Mouse (Mus musculus): ENCODE data around the gene Smoc1. TPM values are rescaled to one million over a fixed set of nuclear protein-coding genes. Genes with fewer than 3 reads are reported as not detected.

Gene Smoc1
- polyA plus RNA-seq, 1 experiment, result 0.38 TPM

DNA sequence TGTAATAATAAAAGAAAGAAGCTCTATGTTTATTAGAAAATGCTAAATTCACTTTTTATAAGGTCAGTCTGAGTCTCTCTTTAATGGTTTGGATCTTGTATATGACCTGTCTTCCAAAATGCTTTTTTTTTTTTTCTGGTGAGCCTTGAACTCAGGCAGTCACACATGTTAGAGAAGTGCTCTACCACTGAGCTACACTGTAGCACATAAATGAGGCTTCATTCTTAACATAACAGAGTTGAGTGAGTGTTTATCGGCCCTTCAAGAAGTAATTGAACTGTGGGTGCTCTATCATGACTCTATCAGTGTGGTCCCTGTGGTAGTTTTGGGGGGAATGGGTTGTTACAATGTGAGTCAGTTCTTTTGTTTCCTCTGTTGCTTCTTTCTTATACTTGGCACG is 167.4 kb downstream of the Smoc1 start:
- TF ChIP-seq POLR2A (IDR thresholded peaks at IDR 0.05; ENCODE audit: borderline replicate concordance, low read depth, low read length) (no peak), CTCF (IDR thresholded peaks at IDR 0.05; ENCODE audit: low read depth, low read length) (no peak)
- Histone ChIP-seq H3K27ac (ENCODE audit: insufficient read depth, low read depth, low read length) (no peak overlapping the region), H3K4me3 (ENCODE audit: insufficient read depth, low read length) (no peak overlapping the region)

DNA sequence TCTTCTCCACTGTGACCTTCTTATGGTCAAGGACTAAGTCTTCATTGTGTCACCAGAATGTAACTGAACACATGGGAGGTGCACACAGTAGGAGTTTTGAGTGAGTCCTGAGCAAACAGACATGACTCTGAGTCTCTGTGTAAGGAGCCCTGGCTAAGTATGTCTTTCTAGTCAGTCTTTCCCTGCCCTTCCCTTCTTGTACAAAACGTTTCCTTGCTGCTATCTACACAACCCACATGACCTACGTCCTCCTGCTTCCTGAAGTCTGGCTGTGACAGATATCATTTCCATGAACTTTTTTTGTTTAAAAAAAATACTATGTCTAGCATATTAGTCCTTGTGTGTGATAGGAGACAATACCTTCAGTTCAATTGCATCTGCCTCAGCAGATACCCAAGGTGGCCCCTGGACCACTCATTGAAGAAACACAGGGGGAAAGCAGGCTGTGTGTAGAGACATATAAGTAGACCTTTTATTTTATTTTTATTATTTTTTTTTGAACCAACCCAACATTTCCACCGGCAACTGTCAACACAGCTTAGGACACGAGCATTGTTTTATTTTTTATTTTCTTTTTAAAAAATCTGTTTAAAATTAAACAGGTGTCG is 171.0 kb downstream of the Smoc1 start:
- Histone ChIP-seq H3K27ac (ENCODE audit: insufficient read depth, low read depth, low read length) (no peak overlapping the region), H3K4me3 (ENCODE audit: insufficient read depth, low read length) (no peak overlapping the region), H3K4me1 (ENCODE audit: control insufficient read depth, insufficient read depth, low read length) (no peaks in the 10 kb centered on the region)
- TF ChIP-seq CTCF (IDR thresholded peaks at IDR 0.05; ENCODE audit: low read depth, low read length), result no peak
- no peak for TF ChIP-seq POLR2A (IDR thresholded peaks at IDR 0.05; ENCODE audit: borderline replicate concordance, low read depth, low read length)

More for the DNA sequence above, 167.4 kb downstream of the Smoc1 start:
- H3K4me1 ChIP-seq (ENCODE audit: control insufficient read depth, insufficient read depth, low read length), result no peaks in the 10 kb centered on the region

DNA sequence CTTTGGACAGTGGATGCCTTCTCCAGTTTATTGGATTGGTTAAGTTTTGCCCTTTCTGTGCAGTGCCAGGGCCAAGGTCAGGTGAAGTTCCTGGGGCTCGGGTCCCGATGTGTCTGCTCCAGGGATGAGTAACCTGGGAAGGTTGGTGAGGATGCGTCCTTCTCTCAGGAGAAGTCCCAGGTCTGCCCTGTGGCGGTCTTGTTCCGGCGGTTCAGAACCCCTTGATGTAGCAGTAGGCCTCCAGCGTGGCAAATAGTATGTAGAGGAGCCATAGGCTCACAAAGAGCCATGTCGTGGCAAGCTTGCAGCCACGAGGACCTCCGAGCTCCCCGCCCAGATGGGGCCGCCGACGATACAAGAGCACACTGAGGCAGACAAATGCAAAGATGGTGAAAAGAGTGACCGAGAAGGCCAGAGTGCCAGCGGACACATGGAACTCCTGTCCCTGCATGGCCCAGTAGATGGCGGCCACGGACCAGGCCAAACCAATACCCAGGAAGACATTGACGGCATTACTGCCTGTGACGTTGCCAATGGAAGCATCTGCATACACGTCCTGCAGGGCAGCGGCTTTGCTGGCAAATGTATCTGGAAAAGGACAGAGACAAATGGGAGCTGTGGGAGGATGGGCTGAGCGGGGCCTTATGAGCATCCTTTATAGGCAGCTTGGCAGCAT is 172.8 kb downstream of the Smoc1 start:
- H3K4me1 ChIP-seq (ENCODE audit: control insufficient read depth, insufficient read depth, low read length), result no peaks in the 10 kb centered on the region
- H3K27ac ChIP-seq (ENCODE audit: insufficient read depth, low read depth, low read length), result no peak overlapping the region
- H3K4me3 ChIP-seq (ENCODE audit: insufficient read depth, low read length), result no peak overlapping the region
- TF ChIP-seq POLR2A (IDR thresholded peaks at IDR 0.05; ENCODE audit: borderline replicate concordance, low read depth, low read length), result no peak
- TF ChIP-seq CTCF (IDR thresholded peaks at IDR 0.05; ENCODE audit: low read depth, low read length), result no peak; the same call in none of the 2 replicates

DNA sequence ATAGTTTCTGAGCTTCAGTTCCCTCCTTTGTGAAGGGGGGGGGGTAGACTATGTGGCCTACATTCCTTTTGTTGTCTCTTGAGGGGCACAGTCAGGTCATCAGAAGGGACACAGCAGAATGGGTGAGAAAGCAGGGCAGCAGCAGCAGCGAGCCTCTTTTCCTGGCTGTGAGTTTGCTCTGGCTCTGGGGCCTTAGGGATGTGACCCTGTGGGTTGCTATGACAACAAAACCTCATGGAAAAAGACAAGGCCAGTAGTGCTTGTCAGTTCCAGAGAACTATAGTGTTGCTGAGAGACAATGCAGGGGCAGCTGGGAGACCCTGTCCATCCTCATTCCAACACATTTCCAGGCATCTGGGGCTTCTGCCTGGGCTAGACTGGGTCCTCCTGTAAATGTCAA is 176.6 kb downstream of the Smoc1 start:
- TF ChIP-seq CTCF (IDR thresholded peaks at IDR 0.05; ENCODE audit: low read depth, low read length) (no peak), POLR2A (IDR thresholded peaks at IDR 0.05; ENCODE audit: borderline replicate concordance, low read depth, low read length) (no peak)
- no peak overlapping the region for H3K27ac ChIP-seq (ENCODE audit: insufficient read depth, low read depth, low read length)
- H3K4me3 ChIP-seq (ENCODE audit: insufficient read depth, low read length), result no peak overlapping the region
- H3K4me1 ChIP-seq (ENCODE audit: control insufficient read depth, insufficient read depth, low read length), result no peaks in the 10 kb centered on the region

DNA sequence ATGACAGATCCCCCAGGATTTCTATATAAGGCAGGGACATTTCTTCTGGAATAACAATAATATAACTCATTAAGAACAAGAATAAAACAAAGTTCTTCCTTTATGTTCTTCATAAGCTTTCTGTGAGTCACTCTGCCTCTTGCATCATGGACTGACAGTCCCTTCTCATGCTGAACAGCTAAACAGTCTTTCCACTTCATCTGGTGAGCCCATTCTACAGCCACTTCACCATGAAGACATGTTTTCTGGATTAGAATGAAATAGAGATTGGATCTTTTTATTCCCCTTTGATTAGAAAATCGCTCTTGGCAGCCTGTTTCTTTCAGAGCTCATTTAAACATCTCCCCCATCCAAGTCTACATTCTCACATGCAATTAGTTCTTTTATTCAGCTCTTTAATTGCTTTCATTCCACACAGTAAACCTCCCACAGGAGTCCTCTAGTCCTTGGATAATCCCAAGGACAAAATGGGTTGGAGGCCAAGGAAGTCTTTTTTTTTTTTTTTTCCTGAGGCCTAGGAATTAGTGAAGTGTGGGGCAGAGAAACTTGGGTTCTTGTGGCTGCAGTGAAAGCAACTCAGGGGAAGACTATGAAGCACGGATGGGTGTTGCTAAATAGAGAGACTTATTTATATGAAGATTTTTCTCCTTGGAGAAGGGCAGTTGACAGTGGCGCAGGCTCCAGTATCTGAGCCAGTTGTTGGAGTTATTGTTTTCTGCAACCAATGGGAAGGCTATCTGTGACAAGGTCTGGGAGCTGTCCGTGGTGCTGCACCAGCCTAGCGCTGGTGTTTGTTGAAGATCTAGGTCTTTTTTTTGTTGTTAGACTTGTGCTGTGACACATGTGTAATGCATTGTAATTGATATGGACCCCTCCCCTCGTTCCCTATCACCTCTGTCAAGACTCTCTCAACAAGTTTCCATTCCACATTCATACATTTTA is 179.3 kb downstream of the Smoc1 start:
- no peak overlapping the region for H3K4me3 ChIP-seq (ENCODE audit: insufficient read depth, low read length)
- no peak for TF ChIP-seq POLR2A (IDR thresholded peaks at IDR 0.05; ENCODE audit: borderline replicate concordance, low read depth, low read length)
- TF ChIP-seq CTCF (IDR thresholded peaks at IDR 0.05; ENCODE audit: low read depth, low read length), result no peak
- no peaks in the 10 kb centered on the region for H3K4me1 ChIP-seq (ENCODE audit: control insufficient read depth, insufficient read depth, low read length)
- H3K27ac ChIP-seq (ENCODE audit: insufficient read depth, low read depth, low read length), result no peak overlapping the region

DNA sequence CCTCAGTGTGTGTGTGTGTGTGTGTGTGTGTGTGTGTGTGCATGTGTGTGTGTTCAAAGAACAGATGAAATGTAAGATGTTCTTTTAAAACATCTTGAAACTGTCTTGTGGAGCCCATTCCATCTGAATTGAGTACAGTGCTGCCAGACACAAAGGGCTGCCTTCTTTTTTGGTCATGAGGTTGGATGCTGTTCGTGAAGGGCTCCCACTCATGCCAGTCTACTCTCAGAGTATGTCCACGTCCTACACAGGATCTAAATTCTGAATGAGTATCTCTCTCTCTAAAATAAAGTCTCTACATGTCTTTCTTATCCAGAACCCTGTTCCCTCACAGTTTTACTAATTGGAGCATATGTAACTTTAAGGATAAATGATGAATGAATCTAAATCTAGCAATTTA is 182.0 kb downstream of the Smoc1 start:
- H3K27ac ChIP-seq (ENCODE audit: insufficient read depth, low read depth, low read length), result no peak overlapping the region
- TF ChIP-seq POLR2A (IDR thresholded peaks at IDR 0.05; ENCODE audit: borderline replicate concordance, low read depth, low read length), result no peak
- no peak for TF ChIP-seq CTCF (IDR thresholded peaks at IDR 0.05; ENCODE audit: low read depth, low read length)

DNA sequence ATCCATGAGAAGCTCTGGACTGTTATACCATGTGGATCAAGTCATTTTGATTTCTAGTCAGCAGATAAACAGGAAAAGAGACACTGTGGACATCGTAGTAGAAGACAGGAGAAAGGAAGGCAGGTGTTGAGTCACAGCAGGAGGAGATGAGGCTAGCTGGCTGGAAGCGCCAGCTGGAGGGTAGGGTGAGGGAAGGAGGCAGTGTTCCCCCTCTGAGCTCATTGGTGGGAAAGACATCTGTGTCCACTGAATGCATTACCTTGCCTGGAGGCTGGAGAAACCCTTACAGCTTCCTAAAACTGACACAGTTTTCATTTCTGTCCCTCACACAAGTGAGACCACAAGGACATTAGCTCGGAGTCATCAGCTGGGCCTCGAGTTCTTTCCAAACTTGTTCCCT is 192.7 kb downstream of the Smoc1 start:
- no peak for TF ChIP-seq POLR2A (IDR thresholded peaks at IDR 0.05; ENCODE audit: borderline replicate concordance, low read depth, low read length)
- no peak for TF ChIP-seq CTCF (IDR thresholded peaks at IDR 0.05; ENCODE audit: low read depth, low read length)
- no peaks in the 10 kb centered on the region for H3K4me1 ChIP-seq (ENCODE audit: control insufficient read depth, insufficient read depth, low read length)
- H3K27ac ChIP-seq (ENCODE audit: insufficient read depth, low read depth, low read length), result no peak overlapping the region
- H3K4me3 ChIP-seq (ENCODE audit: insufficient read depth, low read length), result no peak overlapping the region

More for the DNA sequence above, 182.0 kb downstream of the Smoc1 start:
- H3K4me1 ChIP-seq (ENCODE audit: control insufficient read depth, insufficient read depth, low read length), result no peaks in the 10 kb centered on the region
- no peak overlapping the region for H3K4me3 ChIP-seq (ENCODE audit: insufficient read depth, low read length)

DNA sequence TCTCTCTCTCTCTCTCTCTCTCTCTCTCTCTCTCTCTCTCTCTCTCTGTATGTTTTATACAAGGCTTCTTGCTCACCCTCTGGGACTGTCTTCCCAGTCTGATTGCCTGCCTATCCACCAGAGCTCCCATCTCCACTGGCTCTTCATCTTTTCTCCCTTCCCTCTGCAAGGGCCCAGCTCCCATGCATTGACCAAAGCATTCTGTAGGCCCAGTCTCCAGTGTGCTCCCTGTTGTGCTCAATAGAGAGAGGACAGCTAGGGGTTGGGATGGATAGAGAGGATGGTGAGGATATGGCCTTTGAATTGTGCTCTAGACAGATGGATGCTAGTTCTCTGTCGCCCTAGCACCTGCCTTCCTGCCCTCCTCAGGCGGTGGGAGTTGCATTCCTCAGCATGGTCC is 196.7 kb downstream of the Smoc1 start:
- no peaks in the 10 kb centered on the region for H3K4me1 ChIP-seq (ENCODE audit: control insufficient read depth, insufficient read depth, low read length)
- H3K4me3 ChIP-seq (ENCODE audit: insufficient read depth, low read length), result no peak overlapping the region
- TF ChIP-seq CTCF (IDR thresholded peaks at IDR 0.05; ENCODE audit: low read depth, low read length) (no peak), POLR2A (IDR thresholded peaks at IDR 0.05; ENCODE audit: borderline replicate concordance, low read depth, low read length) (no peak)
- H3K27ac ChIP-seq (ENCODE audit: insufficient read depth, low read depth, low read length), result no peak overlapping the region

DNA sequence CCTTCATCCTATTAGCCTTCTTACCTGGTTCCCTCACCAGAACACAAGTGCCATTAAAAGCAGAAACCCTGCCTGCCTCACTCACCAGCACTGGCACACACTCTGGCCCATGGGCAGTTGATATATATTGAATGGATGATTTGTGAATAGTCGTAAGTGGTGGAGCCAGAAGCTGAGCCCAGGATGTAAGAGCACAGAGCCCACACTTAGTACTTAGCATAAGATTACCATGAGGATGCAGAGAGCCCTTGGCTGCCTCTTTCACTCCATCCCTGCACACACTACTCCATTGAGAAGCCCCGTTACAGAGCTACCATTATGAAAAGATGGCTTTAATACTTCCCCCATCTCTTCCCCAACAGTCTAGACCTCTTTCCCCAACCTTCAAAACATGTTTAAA is 198.2 kb downstream of the Smoc1 start:
- H3K4me3 ChIP-seq (ENCODE audit: insufficient read depth, low read length), result no peak overlapping the region
- no peak overlapping the region for H3K27ac ChIP-seq (ENCODE audit: insufficient read depth, low read depth, low read length)
- no peaks in the 10 kb centered on the region for H3K4me1 ChIP-seq (ENCODE audit: control insufficient read depth, insufficient read depth, low read length)
- TF ChIP-seq CTCF (IDR thresholded peaks at IDR 0.05; ENCODE audit: low read depth, low read length), result no peak
- TF ChIP-seq POLR2A (IDR thresholded peaks at IDR 0.05; ENCODE audit: borderline replicate concordance, low read depth, low read length), result no peak
